Mouse (Mus musculus): Measurements from ENCODE around the gene Gnat3. TPM values are rescaled to one million over a fixed set of nuclear protein-coding genes. Genes with fewer than 3 reads are reported as not detected.
A peak's percentile ranks its signal among the peaks of the same experiment; 100 is the strongest.

Gene Gnat3
- total RNA-seq, 2 experiments from 2014 or later, result not detected

- peak; percentile 53 for DNase-seq
These were observed 43.8 kb downstream of the Gnat3 start for GRCm38 (mm10) chr5:18006157-18006556.

- no peak for DNase-seq
These were observed 44.7 kb downstream of the Gnat3 start for GRCm38 (mm10) chr5:18007067-18007466.

- no peak for DNase-seq
These were observed 48.0 kb downstream of the Gnat3 start for GRCm38 (mm10) chr5:18010301-18010700.

- no peak for DNase-seq
These were observed 50.8 kb downstream of the Gnat3 start for GRCm38 (mm10) chr5:18013196-18013595.

- no peak for DNase-seq
These were observed 52.0 kb downstream of the Gnat3 start for GRCm38 (mm10) chr5:18014209-18014829.

GRCm38 (mm10) chr5:18023347-18023746, 61.0 kb downstream of the Gnat3 start:
- DNase-seq, result peak; percentile 15

GRCm38 (mm10) chr5:18027531-18027930, 65.2 kb downstream of the Gnat3 start:
- no peak for DNase-seq

GRCm38 (mm10) chr5:18035848-18036638, 73.7 kb downstream of the Gnat3 start:
- peak; percentile 14 for DNase-seq

- peak; percentile 83 for DNase-seq
These were observed 80.7 kb downstream of the Gnat3 start for GRCm38 (mm10) chr5:18043022-18043421.

- DNase-seq, result no peak
These were observed 86.5 kb downstream of the Gnat3 start for GRCm38 (mm10) chr5:18048841-18049240.

GRCm38 (mm10) chr5:18055323-18055722, 93.0 kb downstream of the Gnat3 start:
- DNase-seq, result no peak

Other genes starting within 250 kb of the Gnat3 start
- 1,000 to 10,000 TPM; 1,072 to 1,101 TPM for gene Cd36, start 73.7 kb upstream of the Gnat3 start, total RNA-seq (2021)

Measured in heart, postnatal 4 days (tissue).